Mouse (Mus musculus) lung, postnatal 0 days (tissue): Measurements from ENCODE around the gene 2310057M21Rik. TPM values are rescaled to one million over a fixed set of nuclear protein-coding genes. Genes with fewer than 3 reads are reported as not detected.

Source experiments
- ATAC-seq: fragments of 200-750 bp; cut with Nextera tagmentation; 2 replicates; pipeline ENCODE4 v1.8.0; 2017; ENCODE audit warnings: moderate library complexity
- DNase-seq: peaks from one replicate; pipeline ENCODE4 v3.0.0-alpha.2; 2016; ENCODE audit warnings: low spot score
- H3K27ac ChIP-seq: fragments of 300-500 bp; sonication (generic); 2 replicates; pipeline ENCODE4 v1.5.1; 2014; ENCODE audit warnings: antibody characterized with exemption, mild to moderate bottlenecking, low read length, mixed read lengths
- H3K27me3 ChIP-seq: fragments of 300-500 bp; sonication (generic); replicated peaks from 2 replicates; pipeline ENCODE4 v1.6.1; 2014; ENCODE audit warnings: low read length, mixed read lengths; ENCODE audit not compliant: insufficient read depth
- H3K36me3 ChIP-seq: fragments of 300-500 bp; sonication (generic); 2 replicates; pipeline ENCODE4 v1.6.1; 2014; ENCODE audit warnings: low read length, mixed read lengths; ENCODE audit not compliant: insufficient read depth
- H3K4me1 ChIP-seq: fragments of 300-500 bp; sonication (generic); 2 replicates; pipeline ENCODE4 v1.6.1; 2014; ENCODE audit warnings: antibody characterized with exemption, low read depth, low read length, mixed read lengths; ENCODE audit not compliant: insufficient read depth
- H3K4me2 ChIP-seq: fragments of 300-500 bp; sonication (generic); replicated peaks from 2 replicates; pipeline ENCODE4 v1.6.1; 2014; ENCODE audit warnings: low read depth, mild to moderate bottlenecking, low read length, moderate library complexity, mixed read lengths
- H3K4me3 ChIP-seq: fragments of 300-500 bp; sonication (generic); 2 replicates; pipeline ENCODE4 v1.5.1; 2014; ENCODE audit warnings: low read depth, low read length
- H3K9ac ChIP-seq: fragments of 300-500 bp; sonication (generic); replicated peaks from 2 replicates; pipeline ENCODE4 v1.6.1; 2014; ENCODE audit warnings: low read depth, mild to moderate bottlenecking
- H3K9me3 ChIP-seq: fragments of 300-500 bp; sonication (generic); 2 replicates; pipeline ENCODE4 v1.6.1; 2016; ENCODE audit warnings: low read length, mixed read lengths
- CTCF ChIP-seq: IDR thresholded peaks from 2 replicates; pipeline ENCODE4 v1.5.1; 2016; ENCODE audit warnings: antibody characterized with exemption, mild to moderate bottlenecking
- EP300 ChIP-seq: IDR thresholded peaks from 2 replicates; pipeline ENCODE4 v1.6.1; 2016; ENCODE audit warnings: antibody characterized with exemption, mild to moderate bottlenecking, control low read depth
- WGBS: fragments of 180-500 bp; shearing (Covaris S2); extraction: QIAGEN DNeasy Blood & Tissue Kit; methylation state at CpG from one replicate; pipeline ENCODE4 v1.1.7; 2014; 5-methylcytosine and 5-hydroxymethylcytosine counted together
- polyA plus RNA-seq: library from polyadenylated mRNA; unstranded; fragments of >200 nt; fragmentation: Nextera tagmentation; extraction: Ambion mirVana; gene quantifications from 2 replicates; pipeline ENCODE4 v1.2.1, GENCODE M21; 2015

The 2310057M21Rik gene
- polyA plus RNA-seq, 1 experiment from 2014 or later, result 12.5 TPM

DNA sequence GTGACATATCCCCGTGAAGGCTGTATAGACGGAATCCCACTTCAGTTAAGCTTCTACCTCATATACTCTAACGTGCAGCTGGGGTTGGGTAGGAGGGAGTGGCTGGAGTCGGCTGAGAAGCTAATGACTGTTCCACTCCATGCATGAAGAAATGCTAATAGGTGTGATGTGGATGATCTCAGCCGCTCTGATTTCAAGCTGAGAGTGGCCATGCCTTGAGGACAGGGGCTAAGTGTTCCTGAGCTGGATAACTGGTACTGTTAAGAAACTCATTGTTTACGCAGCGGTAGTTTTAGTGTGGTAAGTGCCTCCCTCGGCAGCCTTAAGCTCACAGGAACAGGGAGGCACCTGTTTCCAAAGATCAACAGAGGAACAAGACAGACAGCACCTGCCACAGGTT, 59.2 kb downstream of the 2310057M21Rik start:
- DNase-seq (peak; percentile 85), ATAC-seq (peak; percentile 91)
- Histone ChIP-seq H3K9me3 (no peaks in the 10 kb centered on the region), H3K9ac (no peak overlapping the region), H3K4me3 (no peak overlapping the region), H3K4me2 (no peak overlapping the region), H3K27me3 (no peaks in the 10 kb centered on the region), H3K27ac (no peak overlapping the region), H3K4me1 (no peaks in the 10 kb centered on the region), H3K36me3 (no peaks in the 10 kb centered on the region)
- TF ChIP-seq EP300 (peak; percentile 93), CTCF (no peak)
- WGBS, result 47% methylated on average over 8 of the region's 8 CpGs

DNA sequence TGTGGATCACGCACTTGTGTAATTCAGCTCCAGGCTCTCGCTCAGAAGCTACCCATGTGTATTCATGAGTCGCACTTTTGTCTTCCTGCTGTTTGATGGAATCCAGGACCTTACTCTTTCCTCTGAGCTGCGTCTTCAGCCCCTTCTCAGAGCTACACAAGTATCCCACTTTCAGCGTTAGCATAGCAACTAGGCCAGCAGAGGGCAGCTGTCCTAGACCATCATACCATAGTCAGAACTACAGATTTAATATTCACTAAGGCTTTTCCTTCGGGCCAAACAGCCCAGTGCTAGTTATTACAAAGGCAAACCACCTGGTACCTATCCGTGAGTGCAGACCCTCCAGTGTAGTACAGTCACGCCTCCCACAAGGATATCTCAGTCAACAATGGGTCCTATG, 65.4 kb downstream of the 2310057M21Rik start:
- Histone ChIP-seq H3K27ac (no peak overlapping the region), H3K27me3 (no peaks in the 10 kb centered on the region), H3K36me3 (no peaks in the 10 kb centered on the region), H3K9ac (no peak overlapping the region), H3K4me3 (no peak overlapping the region), H3K4me1 (no peaks in the 10 kb centered on the region), H3K9me3 (no peaks in the 10 kb centered on the region), H3K4me2 (no peak overlapping the region)
- peak; percentile 9 for DNase-seq
- ATAC-seq, result no peak
- TF ChIP-seq CTCF (peak; percentile 52), EP300 (no peak)
- 64% methylated on average over 8 of the region's 8 CpGs for WGBS

Other genes with a start within 250 kb of the 2310057M21Rik start
- not detected in 2 replicates for gene 4933402N03Rik, start 216.4 kb downstream of the 2310057M21Rik start, polyA plus RNA-seq
- 0.02 TPM in 1 of 2 replicates, not detected in the other for gene 5430419D17Rik, start 188.4 kb downstream of the 2310057M21Rik start, polyA plus RNA-seq
- gene Cuzd1, start 40.5 kb downstream of the 2310057M21Rik start, polyA plus RNA-seq, result not detected in 2 replicates
- not detected in 2 replicates for gene Fam24b, start 33.2 kb downstream of the 2310057M21Rik start, polyA plus RNA-seq
- gene Fam24a, start 28.9 kb downstream of the 2310057M21Rik start, polyA plus RNA-seq, result not detected in 2 replicates
- 30.5 and 32.7 TPM in 2 replicates for gene Pstk, start 8.4 kb upstream of the 2310057M21Rik start, polyA plus RNA-seq
- gene Ikzf5, start 47.8 kb upstream of the 2310057M21Rik start, polyA plus RNA-seq, result 9.0 and 10.3 TPM in 2 replicates
- gene Acadsb, start 47.8 kb upstream of the 2310057M21Rik start, polyA plus RNA-seq, result 99.4 and 129 TPM in 2 replicates
- not detected in 2 replicates for gene Hmx3, start 180.1 kb upstream of the 2310057M21Rik start, polyA plus RNA-seq
- not detected in 2 replicates for gene Hmx2, start 186.0 kb upstream of the 2310057M21Rik start, polyA plus RNA-seq
- 92.6 and 101 TPM in 2 replicates for gene Bub3, start 197.5 kb upstream of the 2310057M21Rik start, polyA plus RNA-seq